In the genomic region with DNA sequence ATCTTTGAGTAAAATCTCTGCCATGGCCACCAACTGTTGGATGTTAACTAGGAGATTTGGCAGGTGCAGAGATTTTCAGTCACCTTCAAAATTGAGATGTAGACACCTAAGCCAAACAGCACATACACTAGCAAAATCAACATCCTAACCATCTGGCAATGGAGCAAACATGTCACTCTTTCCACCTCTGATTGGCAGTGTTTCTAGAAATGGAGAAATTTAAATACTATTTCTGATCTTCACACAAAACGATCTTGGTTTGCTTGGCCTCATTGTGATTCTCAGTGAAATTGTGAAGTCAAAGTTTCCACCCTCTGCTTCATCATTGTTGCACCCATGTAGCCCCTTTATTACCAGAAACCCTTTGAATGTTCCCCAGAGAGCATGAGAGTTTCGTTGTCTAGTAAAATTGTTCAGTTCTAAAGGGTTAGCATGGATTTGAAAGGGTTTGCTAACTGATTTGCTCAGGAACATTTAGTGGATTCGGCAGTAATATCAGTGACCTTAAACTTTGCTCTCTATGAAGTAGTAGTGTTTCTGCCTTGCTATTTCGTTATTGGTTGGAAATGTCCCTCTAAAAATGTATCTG, we compare ENCODE assay signal across 26 mouse cellular contexts.
"Had no signal": no experiment of that assay in that cellular context is flagged by ENCODE, and none has a peak within 500 bp of the region (broad histone marks: within the 10 kb centered on the region; RNA-seq: fewer than 3 reads in every experiment).

No protein-coding gene starts in this region.

- DNase-seq: gastrocnemius, adult 2 months; gastrocnemius, postnatal 10 days; gastrocnemius, postnatal 25 days; heart, adult 18-20 months; heart, postnatal 10 days; heart, postnatal 4 days; kidney, adult 18-20 months; kidney, adult 8-10 months; kidney, postnatal 10 days; kidney, postnatal 25 days; kidney, postnatal 4 days had no signal

- H3K9me3 ChIP-seq: heart, embryonic 10.5 days; hindbrain, embryonic 10.5 days; hindbrain, embryonic 12.5 days; intestine, embryonic 15.5 days; limb, embryonic 13.5 days; limb, embryonic 15.5 days had no signal

- H3K4me3 ChIP-seq: gastrocnemius, adult 2 months; heart, embryonic 10.5 days; heart, embryonic 12.5 days; hindbrain, embryonic 10.5 days; hindbrain, embryonic 12.5 days; intestine, embryonic 15.5 days; layer of hippocampus, adult 2 months; left cerebral cortex, adult 2 months; limb, embryonic 13.5 days; limb, embryonic 15.5 days; liver, embryonic 12.5 days had no signal

- H3K27me3 ChIP-seq: heart, embryonic 12.5 days; hindbrain, embryonic 12.5 days; intestine, embryonic 15.5 days; limb, embryonic 15.5 days; liver, embryonic 12.5 days had no signal

- H3K36me3 ChIP-seq: heart, embryonic 10.5 days; heart, embryonic 12.5 days; hindbrain, embryonic 10.5 days; hindbrain, embryonic 12.5 days; intestine, embryonic 15.5 days; limb, embryonic 13.5 days; limb, embryonic 15.5 days; liver, embryonic 12.5 days had no signal

- H3K27ac ChIP-seq: gastrocnemius, adult 2 months; heart, embryonic 10.5 days; hindbrain, embryonic 10.5 days; hindbrain, embryonic 12.5 days; hindbrain, embryonic 14.5 days; intestine, embryonic 15.5 days; layer of hippocampus, adult 2 months; left cerebral cortex, adult 2 months; limb, embryonic 13.5 days; limb, embryonic 15.5 days; liver, embryonic 12.5 days; liver, embryonic 14.5 days had no signal

- ATAC-seq: hindbrain, embryonic 16.5 days; inflammation-experienced regulatory T-cells, adult 6 months; intestine, embryonic 15.5 days; intestine, postnatal 0 days; liver, embryonic 12.5 days had no signal

- H3K4me1 ChIP-seq: heart, embryonic 10.5 days; heart, embryonic 12.5 days; hindbrain, embryonic 10.5 days; hindbrain, embryonic 12.5 days; intestine, embryonic 15.5 days; limb, embryonic 15.5 days; liver, embryonic 12.5 days had no signal

- H3K9ac ChIP-seq: heart, embryonic 12.5 days; hindbrain, embryonic 12.5 days; hindbrain, embryonic 14.5 days; intestine, embryonic 15.5 days; limb, embryonic 13.5 days; limb, embryonic 15.5 days; liver, embryonic 12.5 days; liver, embryonic 14.5 days had no signal

- H3K4me2 ChIP-seq: heart, embryonic 12.5 days; hindbrain, embryonic 12.5 days; hindbrain, embryonic 14.5 days; intestine, embryonic 15.5 days; limb, embryonic 13.5 days; limb, embryonic 15.5 days; liver, embryonic 12.5 days had no signal
